ENCODE assay signal across 9 mouse cellular contexts in genomic region chrX:101791551-101791950, GRCm38 (mm10). TPM values are rescaled to one million over a fixed set of nuclear protein-coding genes. Genes with fewer than 3 reads are reported as not detected.
A peak's percentile ranks its signal among the peaks of the same experiment; 100 is the strongest.
DNase-seq lines count a peak whose midpoint lies in the region; ATAC-seq and TF ChIP-seq lines count a peak whose summit lies in the region.
"Had no signal": no experiment of that assay in that cellular context is flagged by ENCODE, and none has a peak within 500 bp of the region (broad histone marks: within the 10 kb centered on the region; RNA-seq: fewer than 3 reads in every experiment).

No protein-coding gene starts in this region.

- no peak for TF ChIP-seq EP300 in heart, adult 2 months (IDR thresholded peaks at IDR 0.05; ENCODE audit: insufficient read depth, low read depth, low read length)

- no peak overlapping the region for H3K4me2 ChIP-seq in midbrain, embryonic 12.5 days (replicated peaks)
- H3K4me2 ChIP-seq: limb, embryonic 13.5 days had no signal

- DNase-seq in heart, adult 2 months: peak; percentile 15 to 60
- no peak for DNase-seq in heart, embryonic 10.5 days (ENCODE audit: low spot score)
- DNase-seq in adrenal gland, adult 18-20 months (ENCODE audit: low spot score in 2 of 2): peak; percentile 32 to 37
- peak; percentile 65 for DNase-seq in embryo, embryonic 10.5 days (ENCODE audit: low spot score)
- peak; percentile 40 to 58 for DNase-seq in layer of hippocampus, postnatal 10 days (ENCODE audit: low spot score in 2 of 2)
- peak; percentile 50 for DNase-seq in thymus, postnatal 0 days (ENCODE audit: low spot score)

- no peak overlapping the region for H3K4me3 ChIP-seq in heart, adult 2 months
- H3K4me3 ChIP-seq in heart, embryonic 10.5 days: no peak overlapping the region
- H3K4me3 ChIP-seq in midbrain, embryonic 12.5 days: no peak overlapping the region
- H3K4me3 ChIP-seq: limb, embryonic 13.5 days had no signal

- WGBS in heart, adult 2 months: 47% methylated on average over 4 of the region's 4 CpGs
- 40% methylated on average over 4 of the region's 4 CpGs for WGBS in heart, embryonic 10.5 days
- 60% methylated on average over 4 of the region's 4 CpGs for WGBS in midbrain, embryonic 12.5 days

- peak; percentile 49 to 66; a peak in 1 of 4 replicates for ATAC-seq in hematopoietic stem cell, adult 5-6 weeks (replicated peaks in 1 of 2; ENCODE audit: insufficient read depth in 1 of 2, low FRiP score in 2 of 2, low TSS enrichment in 1 of 2, low read depth in 1 of 2, poor library complexity in 2 of 2, severe bottlenecking in 2 of 2)
- ATAC-seq in midbrain, embryonic 12.5 days (ENCODE audit: low FRiP score, low read depth): peak; percentile 30; the same call in 1 of the 2 replicates

- no peak for TF ChIP-seq POLR2A in heart, adult 2 months (IDR thresholded peaks at IDR 0.05; ENCODE audit: insufficient read depth, low read depth, low read length)

- no peak overlapping the region for H3K27ac ChIP-seq in heart, adult 2 months
- no peak overlapping the region for H3K27ac ChIP-seq in heart, embryonic 10.5 days
- H3K27ac ChIP-seq in midbrain, embryonic 12.5 days (replicated peaks): no peak overlapping the region
- H3K27ac ChIP-seq: limb, embryonic 13.5 days had no signal

- H3K4me1 ChIP-seq in heart, adult 2 months (ENCODE audit: control insufficient read depth, insufficient read depth, low read length): no peaks in the 10 kb centered on the region
- H3K4me1 ChIP-seq in heart, embryonic 10.5 days: no peaks in the 10 kb centered on the region
- H3K4me1 ChIP-seq in midbrain, embryonic 12.5 days: no peaks in the 10 kb centered on the region
- H3K4me1 ChIP-seq: limb, embryonic 13.5 days had no signal

- no peaks in the 10 kb centered on the region for H3K27me3 ChIP-seq in heart, adult 2 months (ENCODE audit: control insufficient read depth, insufficient read depth, low read length)
- H3K27me3 ChIP-seq in heart, embryonic 10.5 days (ENCODE audit: insufficient read depth, poor library complexity, severe bottlenecking): peaks cover 38% of the 10 kb centered on the region
- H3K27me3 ChIP-seq in midbrain, embryonic 12.5 days: peaks cover 16% of the 10 kb centered on the region; the same call in 1 of the 2 replicates

- no peaks in the 10 kb centered on the region; the same call in 1 of the 2 replicates for H3K9me3 ChIP-seq in heart, embryonic 10.5 days
- no peaks in the 10 kb centered on the region for H3K9me3 ChIP-seq in midbrain, embryonic 12.5 days
- H3K9me3 ChIP-seq: limb, embryonic 13.5 days had no signal

- intact Hi-C loops in heart, adult 2 months (cut with DNase I): loop anchor here (5.0 kb wide), 1 partner anchor 151 kb away; no protein-coding TSS in a partner anchor

- H3K36me3 ChIP-seq in heart, adult 2 months (ENCODE audit: control insufficient read depth, insufficient read depth, low read length): no peaks in the 10 kb centered on the region
- H3K36me3 ChIP-seq in heart, embryonic 10.5 days: no peaks in the 10 kb centered on the region
- H3K36me3 ChIP-seq in midbrain, embryonic 12.5 days: no peaks in the 10 kb centered on the region
- H3K36me3 ChIP-seq: limb, embryonic 13.5 days had no signal

- no peaks in the 10 kb centered on the region for H3K79me2 ChIP-seq in heart, adult 2 months (replicated peaks; ENCODE audit: control insufficient read depth, insufficient read depth, low read length)

- peak; percentile 79 for TF ChIP-seq CTCF in heart, adult 2 months (IDR thresholded peaks at IDR 0.05)

- H3K9ac ChIP-seq in heart, adult 2 months (ENCODE audit: low read depth, low read length): no peak overlapping the region
- no peak overlapping the region for H3K9ac ChIP-seq in midbrain, embryonic 12.5 days (replicated peaks)
- H3K9ac ChIP-seq: limb, embryonic 13.5 days had no signal

RNA-seq across cellular contexts. Expression of gene Gm4779, which starts 2.7 kb away (rescaled TPM):
- total RNA-seq in heart, adult 2 months (2021): under 1 TPM in 1 of 2 experiments, not detected in 1; 0.26 TPM
- polyA plus RNA-seq in heart, adult 2 months (2012; rRNA removed): not detected in 2 replicates
- polyA plus RNA-seq in heart, embryonic 10.5 days (2016; fragmentation: Nextera tagmentation; extraction: Ambion mirVana): 0.19 and 0.33 TPM in 2 replicates
- total RNA-seq in adrenal gland, adult 18-20 months (2021): not detected
- total RNA-seq in hematopoietic stem cell, adult 5-6 weeks (2017): 1.2 TPM in 1 of 2 replicates, not detected in the other
- not detected for total RNA-seq in layer of hippocampus, postnatal 10 days (2021)
- 0.28 TPM in 1 of 2 replicates, not detected in the other for polyA plus RNA-seq in midbrain, embryonic 12.5 days (2016; fragmentation: Nextera tagmentation; extraction: Ambion mirVana)
- polyA plus RNA-seq in thymus, postnatal 0 days (2015; fragmentation: Nextera tagmentation; extraction: Ambion mirVana): 0.38 and 1.2 TPM in 2 replicates

RNA-seq across cellular contexts. Expression of gene 8030474K03Rik, which starts 2.9 kb away (rescaled TPM):
- under 1 TPM in 1 of 2 experiments, not detected in 1; 0.13 TPM for total RNA-seq in heart, adult 2 months (2021)
- not detected in 2 replicates for polyA plus RNA-seq in heart, adult 2 months (2012; rRNA removed)
- polyA plus RNA-seq in heart, embryonic 10.5 days (2016; fragmentation: Nextera tagmentation; extraction: Ambion mirVana): 0.21 and 0.32 TPM in 2 replicates
- not detected for total RNA-seq in adrenal gland, adult 18-20 months (2021)
- 0.50 TPM in 1 of 2 replicates, not detected in the other for total RNA-seq in hematopoietic stem cell, adult 5-6 weeks (2017)
- not detected for total RNA-seq in layer of hippocampus, postnatal 10 days (2021)
- polyA plus RNA-seq in midbrain, embryonic 12.5 days (2016; fragmentation: Nextera tagmentation; extraction: Ambion mirVana): 0.15 TPM in 1 of 2 replicates, not detected in the other
- 0.82 and 1.5 TPM in 2 replicates for polyA plus RNA-seq in thymus, postnatal 0 days (2015; fragmentation: Nextera tagmentation; extraction: Ambion mirVana)

RNA-seq across cellular contexts. Expression of gene Cxcr3, which starts 57.5 kb away (rescaled TPM):
- not detected for total RNA-seq in heart, adult 2 months (2021)
- 0.64 and 0.66 TPM in 2 replicates for polyA plus RNA-seq in heart, adult 2 months (2012; rRNA removed)
- not detected in 2 replicates for polyA plus RNA-seq in heart, embryonic 10.5 days (2016; fragmentation: Nextera tagmentation; extraction: Ambion mirVana)
- 1 to 10 TPM in 1 of 2 experiments, under 1 TPM in 1; 0.73 to 1.1 TPM for total RNA-seq in adrenal gland, adult 18-20 months (2021)
- total RNA-seq in hematopoietic stem cell, adult 5-6 weeks (2017): 2.4 and 3.0 TPM in 2 replicates
- total RNA-seq in layer of hippocampus, postnatal 10 days (2021): under 1 TPM in 1 of 2 experiments, not detected in 1; 0.27 TPM
- polyA plus RNA-seq in midbrain, embryonic 12.5 days (2016; fragmentation: Nextera tagmentation; extraction: Ambion mirVana): 0.17 and 0.30 TPM in 2 replicates
- 2.5 and 2.9 TPM in 2 replicates for polyA plus RNA-seq in thymus, postnatal 0 days (2015; fragmentation: Nextera tagmentation; extraction: Ambion mirVana)

RNA-seq across cellular contexts. Expression of gene Nhsl2, which starts 57.6 kb away (rescaled TPM):
- 1 to 10 TPM; 3.6 to 4.2 TPM for total RNA-seq in heart, adult 2 months (2021)
- polyA plus RNA-seq in heart, adult 2 months (2012; rRNA removed): 1.4 and 2.7 TPM in 2 replicates
- 30.5 and 33.7 TPM in 2 replicates for polyA plus RNA-seq in heart, embryonic 10.5 days (2016; fragmentation: Nextera tagmentation; extraction: Ambion mirVana)
- total RNA-seq in adrenal gland, adult 18-20 months (2021): 1 to 10 TPM; 3.8 to 5.1 TPM
- total RNA-seq in hematopoietic stem cell, adult 5-6 weeks (2017): 2.6 and 5.4 TPM in 2 replicates
- 10 to 100 TPM; 21.5 to 21.9 TPM for total RNA-seq in layer of hippocampus, postnatal 10 days (2021)
- 9.8 and 11.7 TPM in 2 replicates for polyA plus RNA-seq in midbrain, embryonic 12.5 days (2016; fragmentation: Nextera tagmentation; extraction: Ambion mirVana)
- 0.59 and 0.62 TPM in 2 replicates for polyA plus RNA-seq in thymus, postnatal 0 days (2015; fragmentation: Nextera tagmentation; extraction: Ambion mirVana)
